Mouse (Mus musculus): ENCODE measurements around the gene Filip1. TPM values are rescaled to one million over a fixed set of nuclear protein-coding genes. Genes with fewer than 3 reads are reported as not detected.

Gene Filip1
- total RNA-seq, 2 experiments from 2014 or later: 17.6 to 18.8 TPM

GRCm38 (mm10) chr9:79950038-79950437, 62.6 kb downstream of the Filip1 start:
- no peak for DNase-seq (ENCODE audit: low spot score in 2 of 2)

GRCm38 (mm10) chr9:79948376-79948775, 64.3 kb downstream of the Filip1 start:
- no peak for DNase-seq (ENCODE audit: low spot score in 2 of 2)

GRCm38 (mm10) chr9:79947973-79948372, 64.7 kb downstream of the Filip1 start:
- no peak for DNase-seq (ENCODE audit: low spot score in 2 of 2)

- no peak for DNase-seq (ENCODE audit: low spot score in 2 of 2)
Measured at GRCm38 (mm10) chr9:79947414-79947813, 65.2 kb downstream of the Filip1 start.

- DNase-seq (ENCODE audit: low spot score in 2 of 2): no peak
Measured at GRCm38 (mm10) chr9:79944872-79945271, 67.8 kb downstream of the Filip1 start.

DNA sequence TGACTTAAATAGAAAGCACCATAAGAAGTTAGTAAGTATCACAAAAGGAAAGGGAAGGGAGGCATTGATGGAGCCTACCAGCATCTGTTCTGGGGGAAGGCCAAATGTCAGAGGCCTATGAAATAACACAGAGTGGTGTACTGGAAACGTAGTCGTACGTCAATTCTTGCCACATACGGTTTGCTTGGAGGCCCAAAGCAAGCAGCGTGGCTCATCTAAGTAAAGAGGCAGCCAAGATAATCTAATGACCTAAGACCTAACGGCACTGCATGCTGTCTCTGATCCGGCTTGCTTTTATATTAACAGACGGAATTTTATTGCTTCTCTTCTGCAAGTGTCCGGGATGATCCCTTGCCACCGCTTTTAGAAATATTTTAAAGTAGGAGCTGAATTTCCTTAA, 68.7 kb downstream of the Filip1 start:
- DNase-seq (ENCODE audit: low spot score in 2 of 2): no peak

GRCm38 (mm10) chr9:79938416-79939206, 74.0 kb downstream of the Filip1 start:
- DNase-seq (ENCODE audit: low spot score in 2 of 2): no peak

DNA sequence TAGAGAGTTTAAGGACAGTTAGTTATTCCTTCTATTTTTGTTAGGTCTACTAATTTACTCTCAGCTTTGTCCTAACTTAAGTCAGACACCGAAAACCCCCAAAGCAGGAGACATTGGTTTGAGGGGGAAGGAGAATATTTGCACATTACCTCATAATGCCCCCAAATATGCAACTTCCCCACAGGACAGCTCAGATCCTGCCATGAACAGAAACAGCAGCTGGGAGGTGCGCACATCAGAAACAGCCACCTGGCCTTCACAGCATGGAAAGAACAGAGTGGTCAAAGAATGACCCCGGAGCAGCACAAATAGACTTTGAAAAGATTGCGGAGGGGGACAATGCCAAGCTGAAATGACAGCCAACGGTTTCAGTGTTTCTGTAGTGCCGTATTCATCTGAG, 75.1 kb downstream of the Filip1 start:
- DNase-seq (ENCODE audit: low spot score in 2 of 2): no peak

GRCm38 (mm10) chr9:79932578-79932977, 80.1 kb downstream of the Filip1 start:
- DNase-seq (ENCODE audit: low spot score in 2 of 2): no peak

GRCm38 (mm10) chr9:79928092-79928491, 84.6 kb downstream of the Filip1 start:
- DNase-seq (ENCODE audit: low spot score in 2 of 2): no peak

DNA sequence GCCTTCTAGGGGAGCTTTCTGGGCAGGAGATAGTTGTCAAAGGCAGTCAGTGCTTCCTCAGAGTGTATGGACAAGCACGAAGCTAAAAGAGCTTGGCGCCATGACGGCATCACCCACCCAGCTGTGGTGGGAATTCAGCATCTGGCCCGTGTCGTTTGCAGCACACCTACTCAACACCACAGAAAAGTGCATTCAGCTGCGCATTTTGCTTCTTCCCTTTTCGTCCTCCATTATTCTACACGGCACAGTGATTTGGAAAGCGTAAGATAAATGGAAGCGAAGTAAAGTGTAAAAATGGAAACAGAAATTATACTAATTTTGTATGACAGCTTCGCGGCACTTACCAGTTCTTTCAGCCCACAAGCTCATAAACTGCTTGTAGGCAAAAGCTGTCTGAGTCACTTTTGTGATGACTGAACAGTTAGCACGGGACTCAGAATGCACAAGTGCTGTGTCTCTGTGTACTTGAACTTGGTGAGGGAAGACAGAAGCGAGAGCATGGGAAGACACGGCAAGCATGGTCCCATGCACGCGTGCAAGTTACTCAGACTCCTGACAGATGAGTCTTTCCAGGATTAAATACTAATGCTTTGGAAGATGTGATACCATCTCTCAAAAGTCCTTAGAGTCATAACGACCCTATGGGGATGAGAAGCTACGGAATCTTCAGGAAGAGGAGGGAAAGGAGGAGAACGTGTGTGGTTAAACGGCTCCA, 85.3 kb downstream of the Filip1 start:
- no peak for DNase-seq (ENCODE audit: low spot score in 2 of 2)

DNA sequence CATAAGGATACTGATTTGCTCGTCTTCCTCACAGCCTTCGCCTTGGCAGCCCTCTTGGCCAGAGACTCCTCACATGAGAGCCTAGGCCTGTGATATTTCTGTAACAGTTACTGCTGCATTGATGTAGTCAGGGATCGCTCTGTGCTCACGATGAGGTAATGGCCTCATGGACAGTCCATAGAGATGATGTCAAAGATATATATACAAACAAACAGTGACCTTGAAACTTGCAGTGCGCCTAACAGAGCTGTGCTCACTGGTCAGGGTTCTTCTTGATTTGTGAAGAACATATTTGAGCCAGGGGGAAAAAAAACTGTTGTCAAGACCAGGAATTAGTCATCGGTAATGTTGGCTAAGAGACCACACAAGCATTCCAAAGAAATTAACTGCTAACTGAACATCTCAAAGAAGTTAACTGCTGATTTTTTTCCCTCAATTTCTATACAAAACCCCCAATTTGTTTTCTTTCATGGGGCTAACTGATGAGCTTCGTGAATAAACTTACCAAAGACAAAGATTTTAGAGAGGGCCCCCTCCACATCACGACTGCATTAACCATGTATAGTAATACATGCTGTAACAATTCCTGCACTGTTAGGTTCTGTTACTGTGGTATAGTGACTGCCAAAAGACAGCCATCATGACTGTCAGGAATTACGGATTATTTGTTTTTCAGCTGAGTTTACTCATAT, 86.0 kb downstream of the Filip1 start:
- no peak for DNase-seq (ENCODE audit: low spot score in 2 of 2)

- no peak for DNase-seq (ENCODE audit: low spot score in 2 of 2)
Measured at GRCm38 (mm10) chr9:79925950-79926349, 86.7 kb downstream of the Filip1 start.

GRCm38 (mm10) chr9:79923262-79923661, 89.4 kb downstream of the Filip1 start:
- no peak for DNase-seq (ENCODE audit: low spot score in 2 of 2)

DNA sequence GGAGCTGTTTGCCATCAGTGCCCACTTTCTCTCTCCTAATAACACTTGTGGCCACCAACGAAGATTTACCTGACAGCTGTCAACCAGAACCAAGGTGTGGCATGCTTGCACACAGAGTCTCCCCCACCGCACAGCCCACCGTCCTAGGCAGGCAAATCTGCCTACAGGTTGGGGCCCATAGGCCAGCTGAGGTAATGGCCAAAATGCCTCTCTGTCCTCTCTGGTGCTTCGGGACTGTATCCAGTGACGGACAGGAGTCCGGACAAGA, 90.2 kb downstream of the Filip1 start:
- no peak for DNase-seq (ENCODE audit: low spot score in 2 of 2)

GRCm38 (mm10) chr9:79921701-79922492, 90.8 kb downstream of the Filip1 start:
- DNase-seq (ENCODE audit: low spot score in 2 of 2): no peak

DNA sequence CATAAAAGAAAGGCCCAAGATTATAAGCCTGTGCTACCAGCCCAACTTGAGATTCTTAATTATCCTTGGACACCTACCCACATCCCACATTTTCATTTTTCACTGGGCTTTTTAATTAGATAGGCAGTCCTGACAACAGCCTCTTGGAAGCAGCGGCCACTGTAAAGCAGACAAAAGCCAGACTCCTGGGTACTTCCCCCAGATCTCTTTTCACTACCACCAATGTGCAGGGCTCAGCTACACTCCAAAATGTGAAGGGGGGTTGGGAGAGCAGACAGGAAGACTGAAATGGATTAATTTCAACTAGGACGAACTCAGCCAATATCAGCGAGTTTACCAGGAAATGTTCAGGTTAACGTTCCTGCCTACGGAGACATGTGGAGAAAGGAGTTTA, 92.1 kb downstream of the Filip1 start:
- no peak for DNase-seq (ENCODE audit: low spot score in 2 of 2)

DNA sequence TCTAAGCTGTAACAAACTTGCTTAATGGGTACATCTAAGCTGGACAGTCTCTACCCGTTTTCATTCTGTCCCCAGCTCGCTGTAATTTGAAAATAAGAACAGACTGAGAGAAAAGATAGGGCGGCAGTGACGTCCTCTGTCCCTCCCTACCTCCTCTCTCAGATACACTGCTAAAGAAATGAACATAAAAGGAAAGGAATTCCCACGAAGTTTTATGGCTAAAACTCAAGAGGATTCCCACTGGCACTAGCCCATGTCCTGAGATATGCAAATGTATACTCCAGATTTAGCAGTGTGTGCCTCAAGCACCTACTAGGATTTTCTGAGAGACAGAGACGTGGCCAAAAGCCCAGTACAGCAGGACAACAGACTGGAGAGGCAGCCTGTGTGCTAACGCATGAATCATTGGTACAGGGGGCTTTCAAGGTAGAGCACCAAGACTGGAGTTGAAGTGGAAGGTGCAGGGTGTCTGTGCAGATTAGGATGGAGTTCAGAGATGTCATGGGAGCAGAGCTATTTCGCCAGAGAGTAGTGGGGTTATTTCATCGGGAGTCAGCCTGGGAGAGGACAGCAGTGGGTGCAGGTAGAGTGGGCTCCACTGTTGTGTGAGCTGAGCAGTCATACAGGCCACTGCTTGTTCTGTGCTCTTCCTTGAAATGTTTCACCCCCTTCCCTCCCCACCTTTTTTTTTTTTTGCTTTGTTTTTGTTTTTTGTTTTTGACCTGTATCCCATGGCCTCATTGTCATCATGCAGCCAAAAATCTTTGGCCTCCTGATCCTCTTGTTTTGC, 92.7 kb downstream of the Filip1 start:
- DNase-seq (ENCODE audit: low spot score in 2 of 2): no peak

GRCm38 (mm10) chr9:79919303-79919721, 93.3 kb downstream of the Filip1 start:
- no peak for DNase-seq (ENCODE audit: low spot score in 2 of 2)

DNA sequence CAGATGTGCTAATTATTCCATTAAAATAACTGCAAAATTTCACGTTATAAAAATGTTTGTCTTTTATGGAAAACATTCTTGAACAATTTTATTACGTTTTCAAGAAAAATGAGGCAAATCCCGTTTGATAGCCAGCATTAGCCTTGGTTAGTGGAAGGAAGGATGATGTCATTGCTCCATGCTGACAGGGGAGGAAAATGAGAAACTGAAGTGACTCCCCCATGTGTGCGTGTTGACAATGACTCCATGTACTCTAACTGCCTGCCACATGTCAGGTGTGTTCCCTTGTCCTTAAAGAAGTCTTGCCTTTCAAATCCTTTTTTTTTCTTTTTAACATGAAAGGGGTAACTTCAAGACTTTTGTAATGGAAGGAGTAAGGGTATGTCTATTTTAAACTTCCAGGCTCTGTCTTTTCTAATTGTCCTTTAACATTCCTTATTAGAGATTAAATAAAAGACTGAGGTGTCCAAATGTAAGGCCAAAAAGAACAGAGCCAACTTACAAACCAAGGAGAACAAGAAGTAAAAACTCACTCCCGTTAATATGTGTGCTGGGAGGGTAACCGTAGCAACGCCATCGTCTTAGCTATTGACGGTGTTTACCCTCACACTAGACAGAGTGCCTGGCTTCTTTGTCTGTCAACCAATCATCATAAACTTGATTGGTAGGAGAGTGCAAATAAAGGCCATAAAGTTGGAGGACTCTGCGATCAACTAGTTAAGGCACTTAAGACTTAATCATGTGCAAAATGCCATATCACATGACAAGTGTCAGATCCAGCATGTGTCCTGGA, 94.1 kb downstream of the Filip1 start:
- no peak for DNase-seq (ENCODE audit: low spot score in 2 of 2)
